Mouse (Mus musculus): ENCODE results near the gene Ugt1a7c.

DNA sequence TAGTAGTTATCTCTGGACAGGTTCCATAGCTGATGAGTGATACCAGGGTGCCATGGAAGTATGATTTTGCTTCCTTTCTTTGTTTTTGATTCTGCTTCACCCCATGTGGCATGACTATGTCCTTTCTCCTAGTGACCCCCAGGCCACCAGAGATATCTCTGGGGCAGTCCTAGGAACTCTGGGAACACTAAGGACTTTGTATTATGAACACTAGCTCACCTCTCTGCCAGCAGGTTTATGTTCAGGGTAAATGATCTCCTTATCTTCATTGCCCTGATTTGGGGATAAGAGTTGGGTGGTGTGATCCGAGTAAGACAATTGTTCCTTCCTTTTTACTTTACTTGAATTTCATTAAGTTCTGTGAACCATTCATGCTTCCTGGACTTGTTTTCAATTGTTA lies 8.7 kb upstream of the Ugt1a7c start:
- TF ChIP-seq POLR2A (IDR thresholded peaks at IDR 0.05; ENCODE audit: borderline replicate concordance, low read depth, low read length), result no peak
- TF ChIP-seq CTCF (IDR thresholded peaks at IDR 0.05; ENCODE audit: low read depth, low read length), result no peak

All from bone marrow macrophage, adult 2 months (primary cell).